Mouse (Mus musculus): Measurements from ENCODE around the gene Rfng. TPM values are rescaled to one million over a fixed set of nuclear protein-coding genes. Genes with fewer than 3 reads are reported as not detected.
"Not testable (repeated sequence)": the region's sequence is repeated elsewhere in the genome, so short reads cannot be mapped to it uniquely, and the experiment has no call there.

The Rfng gene
- polyA plus RNA-seq (2012; rRNA removed), result 27.5 and 32.9 TPM in 2 replicates

DNA sequence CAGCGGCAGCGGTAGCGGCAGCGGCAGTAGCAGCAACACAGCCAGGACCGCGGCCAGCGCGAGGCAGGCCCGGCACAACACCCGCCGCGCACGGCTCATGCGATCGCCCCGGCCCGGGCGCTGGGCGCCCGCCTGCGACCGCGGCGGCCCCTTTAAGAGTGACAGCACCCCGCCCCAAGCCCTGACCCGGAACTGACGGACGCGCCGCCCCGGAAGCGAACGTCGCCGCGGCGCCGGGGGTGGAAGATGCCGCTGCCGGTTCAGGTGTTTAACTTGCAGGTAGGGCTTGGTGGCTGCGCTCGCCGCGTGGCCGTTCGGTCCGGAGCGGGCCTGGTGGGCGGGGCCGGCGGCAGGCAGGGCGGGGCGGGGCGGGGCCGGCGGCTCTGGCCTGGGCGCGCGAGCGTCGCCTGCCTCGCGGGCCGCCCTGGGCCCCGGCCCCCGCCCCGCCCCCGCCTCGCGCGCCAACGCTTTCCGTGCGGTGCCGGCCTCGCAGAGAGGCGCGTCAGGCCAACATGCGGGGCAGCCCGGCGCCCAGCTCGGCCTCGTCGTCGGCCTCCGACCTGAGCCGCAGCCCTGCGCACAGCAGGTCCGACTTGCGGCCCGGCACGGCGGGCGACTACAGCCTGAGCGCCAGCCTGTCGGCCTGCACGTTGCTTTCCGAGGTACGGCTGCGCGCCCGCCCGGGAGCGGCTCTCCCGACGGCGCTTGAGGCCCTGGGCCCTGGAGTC is at the start of gene Rfng, which contains the start of gene Gps1:
TSS of gene Rfng (minus strand) at position 144 of the 728 bp plus-strand sequence.
TSS of gene Gps1 (plus strand) at position 209 of the 728 bp plus-strand sequence.
- no peaks in the 10 kb centered on the region for H3K27me3 ChIP-seq (ENCODE audit: control insufficient read depth, insufficient read depth, low read length)
- TF ChIP-seq CTCF (IDR thresholded peaks at IDR 0.05; ENCODE audit: extremely low read depth, insufficient read depth, insufficient read length, insufficient replicate concordance), result no peak
- no peak for TF ChIP-seq POLR2A (IDR thresholded peaks at IDR 0.05; ENCODE audit: low read depth, low read length)
- WGBS, result 1% methylated on average over 94 of the region's 107 CpGs
- peaks cover 10% of the 10 kb centered on the region for H3K36me3 ChIP-seq (ENCODE audit: control insufficient read depth, insufficient read depth, low read length)
- peak within 1 kb of the TSS; percentile 96 for H3K4me3 ChIP-seq (ENCODE audit: extremely low read depth, insufficient read depth, insufficient read length)
- H3K4me1 ChIP-seq (ENCODE audit: control insufficient read depth, insufficient read depth, insufficient read length), result peaks cover 9% of the 10 kb centered on the region
- peak within 1 kb of the TSS; percentile 61 for H3K27ac ChIP-seq (ENCODE audit: insufficient read depth, low read length)
- DNase-seq (ENCODE audit: low read depth in 1 of 2, low spot score in 2 of 2), result peak; percentile 38 to 81

DNA sequence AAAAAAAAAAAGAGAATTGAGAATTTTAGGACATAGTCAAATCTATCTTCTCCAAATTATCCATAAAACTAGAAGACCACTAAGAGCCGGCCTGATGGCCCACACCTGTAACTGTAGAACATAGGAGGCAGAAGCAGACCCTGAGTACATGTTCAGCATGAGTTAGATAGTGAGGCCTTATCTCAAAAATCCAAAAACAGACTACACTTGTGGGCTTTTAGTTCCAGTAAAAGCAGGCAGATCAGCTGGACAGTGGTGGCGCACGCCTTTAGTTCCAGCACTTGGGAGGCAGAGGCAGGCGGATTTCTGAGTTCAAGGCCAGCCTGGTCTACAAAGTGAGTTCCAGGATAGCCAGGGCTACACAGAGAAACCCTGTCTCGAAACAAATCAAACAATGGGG is 49.0 kb upstream of the Rfng start:
- DNase-seq (ENCODE audit: low read depth in 1 of 2, low spot score in 2 of 2); H3K4me3 ChIP-seq (ENCODE audit: extremely low read depth, insufficient read depth, insufficient read length); H3K4me1 ChIP-seq (ENCODE audit: control insufficient read depth, insufficient read depth, insufficient read length); H3K27ac ChIP-seq (ENCODE audit: insufficient read depth, low read length); H3K27me3 ChIP-seq (ENCODE audit: control insufficient read depth, insufficient read depth, low read length); H3K36me3 ChIP-seq (ENCODE audit: control insufficient read depth, insufficient read depth, low read length): not testable (repeated sequence)
- 89% methylated on average over 5 of the region's 5 CpGs for WGBS

DNA sequence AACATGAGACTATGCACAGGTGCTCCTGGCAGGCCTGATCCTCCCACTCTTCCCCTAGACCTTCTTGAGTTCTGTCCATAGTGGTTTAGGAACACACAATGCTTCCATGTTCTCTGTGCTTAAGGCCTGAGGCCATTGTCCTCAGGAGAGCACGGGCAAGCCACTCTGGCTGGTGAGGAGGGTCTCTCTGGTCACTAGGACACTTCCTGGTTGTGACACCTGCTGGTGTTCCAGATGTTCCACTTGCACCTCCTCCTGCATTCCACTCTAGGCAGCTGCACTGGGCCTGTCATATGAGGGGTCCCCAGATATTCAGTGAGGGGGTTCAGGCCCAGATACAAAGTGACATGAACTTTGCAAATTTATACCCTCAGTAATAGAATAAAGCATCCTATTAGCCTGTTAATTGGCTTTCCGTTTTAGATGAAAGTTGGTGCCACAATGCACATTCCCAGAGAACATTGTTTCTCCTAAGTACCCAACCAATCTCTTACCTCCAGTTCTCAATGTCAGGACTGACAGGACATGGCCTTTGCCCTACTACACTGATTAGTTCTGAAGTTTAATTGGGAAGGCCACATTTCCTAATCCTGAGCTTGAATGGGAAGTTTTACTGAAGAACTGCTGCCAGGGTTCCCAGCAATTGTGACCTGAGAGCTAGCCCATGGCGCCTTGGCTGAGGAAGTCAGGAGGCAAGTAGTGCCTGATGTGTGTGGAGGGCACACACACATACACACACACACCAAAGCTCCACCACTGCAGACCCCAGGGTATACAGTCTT is 47.8 kb upstream of the Rfng start:
- Histone ChIP-seq H3K4me1 (ENCODE audit: control insufficient read depth, insufficient read depth, insufficient read length) (no peaks in the 10 kb centered on the region), H3K36me3 (ENCODE audit: control insufficient read depth, insufficient read depth, low read length) (no peaks in the 10 kb centered on the region), H3K4me3 (ENCODE audit: extremely low read depth, insufficient read depth, insufficient read length) (no peak overlapping the region), H3K27ac (ENCODE audit: insufficient read depth, low read length) (no peak overlapping the region), H3K27me3 (ENCODE audit: control insufficient read depth, insufficient read depth, low read length) (no peaks in the 10 kb centered on the region)
- TF ChIP-seq POLR2A (IDR thresholded peaks at IDR 0.05; ENCODE audit: low read depth, low read length), result no peak
- no peak for TF ChIP-seq CTCF (IDR thresholded peaks at IDR 0.05; ENCODE audit: extremely low read depth, insufficient read depth, insufficient read length, insufficient replicate concordance)
- 87% methylated on average over 3 of the region's 3 CpGs for WGBS
- DNase-seq (ENCODE audit: low read depth in 1 of 2, low spot score in 2 of 2), result no peak

DNA sequence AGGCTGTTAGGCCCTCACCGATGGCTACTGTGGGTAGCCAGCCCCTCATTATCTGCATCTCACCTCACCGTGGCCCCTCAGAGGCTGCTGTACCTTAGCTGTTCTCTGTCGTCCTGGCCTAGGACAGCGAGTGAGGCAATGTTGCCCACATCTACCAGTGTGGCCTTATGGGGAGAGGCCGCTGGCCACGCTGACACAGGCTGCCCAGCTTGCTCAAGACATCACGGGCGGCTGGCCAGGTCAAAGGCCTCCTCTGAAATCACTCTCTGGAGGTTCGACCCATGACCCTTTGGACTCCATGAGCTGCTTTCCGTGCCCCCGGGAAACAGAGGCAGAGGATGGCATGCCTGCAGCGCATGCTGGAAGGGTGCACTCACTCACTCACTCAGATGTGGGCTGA is 46.7 kb upstream of the Rfng start:
- 88% methylated on average over 12 of the region's 12 CpGs for WGBS
- no peak for TF ChIP-seq CTCF (IDR thresholded peaks at IDR 0.05; ENCODE audit: extremely low read depth, insufficient read depth, insufficient read length, insufficient replicate concordance)
- TF ChIP-seq POLR2A (IDR thresholded peaks at IDR 0.05; ENCODE audit: low read depth, low read length), result no peak
- H3K36me3 ChIP-seq (ENCODE audit: control insufficient read depth, insufficient read depth, low read length), result no peaks in the 10 kb centered on the region

GRCm38 (mm10) chr11:120829757-120830532 is 45.9 kb upstream of the Rfng start:
- Histone ChIP-seq H3K27me3 (ENCODE audit: control insufficient read depth, insufficient read depth, low read length) (no peaks in the 10 kb centered on the region), H3K4me1 (ENCODE audit: control insufficient read depth, insufficient read depth, insufficient read length) (peaks cover 7% of the 10 kb centered on the region; the same call in 1 of the 2 replicates), H3K27ac (ENCODE audit: insufficient read depth, low read length) (no peak overlapping the region), H3K36me3 (ENCODE audit: control insufficient read depth, insufficient read depth, low read length) (no peaks in the 10 kb centered on the region), H3K4me3 (ENCODE audit: extremely low read depth, insufficient read depth, insufficient read length) (no peak overlapping the region)
- TF ChIP-seq CTCF (IDR thresholded peaks at IDR 0.05; ENCODE audit: extremely low read depth, insufficient read depth, insufficient read length, insufficient replicate concordance), result no peak
- TF ChIP-seq POLR2A (IDR thresholded peaks at IDR 0.05; ENCODE audit: low read depth, low read length), result no peak
- DNase-seq (ENCODE audit: low read depth in 1 of 2, low spot score in 2 of 2), result no peak
- 91% methylated on average over 10 of the region's 10 CpGs for WGBS

More for the DNA sequence above, 46.7 kb upstream of the Rfng start:
- Histone ChIP-seq H3K4me3 (ENCODE audit: extremely low read depth, insufficient read depth, insufficient read length) (no peak overlapping the region), H3K27me3 (ENCODE audit: control insufficient read depth, insufficient read depth, low read length) (no peaks in the 10 kb centered on the region), H3K4me1 (ENCODE audit: control insufficient read depth, insufficient read depth, insufficient read length) (peaks cover 2% of the 10 kb centered on the region; the same call in 1 of the 2 replicates), H3K27ac (ENCODE audit: insufficient read depth, low read length) (no peak overlapping the region)
- no peak for DNase-seq (ENCODE audit: low read depth in 1 of 2, low spot score in 2 of 2)

DNA sequence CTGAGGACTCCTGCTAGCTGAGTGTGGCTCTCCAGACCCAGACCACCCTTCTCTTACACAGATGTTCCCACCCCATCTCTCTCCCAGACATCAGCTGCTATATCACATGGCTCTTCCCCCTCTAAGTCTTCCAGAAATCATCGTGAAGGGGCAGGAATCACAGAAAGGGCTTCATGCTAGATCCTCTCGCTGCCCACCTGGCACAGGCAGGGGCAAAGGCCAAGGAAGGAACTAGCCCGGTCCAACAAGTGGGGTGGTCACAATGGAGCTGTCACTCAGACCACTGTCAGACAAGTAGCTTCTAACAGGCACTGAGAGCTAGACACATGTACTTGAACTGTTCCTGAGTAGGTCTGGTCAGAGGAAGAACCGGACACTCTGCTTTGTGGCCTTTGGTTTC is 44.4 kb upstream of the Rfng start:
- H3K4me1 ChIP-seq (ENCODE audit: control insufficient read depth, insufficient read depth, insufficient read length), result peaks cover 8% of the 10 kb centered on the region; the same call in 1 of the 2 replicates
- H3K4me3 ChIP-seq (ENCODE audit: extremely low read depth, insufficient read depth, insufficient read length), result no peak overlapping the region
- H3K27ac ChIP-seq (ENCODE audit: insufficient read depth, low read length), result no peak overlapping the region
- no peaks in the 10 kb centered on the region for H3K36me3 ChIP-seq (ENCODE audit: control insufficient read depth, insufficient read depth, low read length)
- H3K27me3 ChIP-seq (ENCODE audit: control insufficient read depth, insufficient read depth, low read length), result no peaks in the 10 kb centered on the region
- DNase-seq (ENCODE audit: low read depth in 1 of 2, low spot score in 2 of 2), result no peak
- TF ChIP-seq CTCF (IDR thresholded peaks at IDR 0.05; ENCODE audit: extremely low read depth, insufficient read depth, insufficient read length, insufficient replicate concordance) (no peak), POLR2A (IDR thresholded peaks at IDR 0.05; ENCODE audit: low read depth, low read length) (no peak)
- WGBS, result 87% methylated on average over 4 of the region's 4 CpGs

All from spleen, adult 2 months (tissue).